Mouse (Mus musculus): ENCODE results near the gene Wwox.

Wwox gene

GRCm38 (mm10) chr8:115390921-115391504 is 951.6 kb downstream of the Wwox start:
- DNase-seq = no peak

DNA sequence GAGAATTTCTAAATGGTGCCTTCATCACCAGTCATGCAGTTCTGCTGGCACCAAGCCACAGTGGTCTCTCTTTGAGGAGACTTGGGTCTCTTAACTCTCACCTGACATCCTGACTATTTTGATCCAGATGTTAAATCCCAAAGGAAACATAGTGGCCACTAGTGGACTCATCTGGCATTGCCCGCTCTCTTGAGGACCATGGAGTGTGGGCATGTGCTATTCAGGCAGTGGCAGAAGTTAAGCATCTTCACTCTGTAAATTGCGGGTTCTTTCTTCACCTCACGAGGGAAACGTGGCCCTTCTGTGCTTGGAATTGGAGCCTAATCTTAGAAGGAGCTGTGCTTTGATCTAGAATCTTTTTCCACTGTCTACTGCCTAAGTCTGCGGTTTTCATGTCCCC is 956.4 kb downstream of the Wwox start:
- peak; percentile 30 for DNase-seq

- DNase-seq = no peak
These were observed 958.5 kb downstream of the Wwox start for GRCm38 (mm10) chr8:115397981-115398380.

GRCm38 (mm10) chr8:115400013-115400720 is 960.7 kb downstream of the Wwox start:
- DNase-seq = peak; percentile 7
